Comparison of ENCODE assay signal across 8 mouse cellular contexts in the genomic region with DNA sequence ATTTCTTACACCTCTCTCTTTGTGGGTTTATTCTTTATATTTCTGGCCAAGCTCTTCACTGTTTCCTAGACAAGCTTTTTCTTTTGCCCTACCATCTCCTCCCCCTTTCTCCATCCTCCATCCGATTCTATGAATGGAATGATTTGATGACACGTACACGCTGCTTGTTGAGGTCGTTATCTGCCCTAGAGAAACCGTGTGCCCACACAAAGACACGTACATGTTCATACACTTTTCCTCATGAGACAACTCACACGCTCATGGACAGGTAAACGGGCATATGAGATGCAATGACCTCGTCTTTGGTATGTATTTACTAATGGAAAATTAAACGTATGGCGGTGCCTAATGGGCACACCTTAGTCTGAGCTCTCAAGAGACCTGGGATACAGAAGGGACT. TPM values are rescaled to one million over a fixed set of nuclear protein-coding genes. Genes with fewer than 3 reads are reported as not detected.
DNase-seq lines count a peak whose midpoint lies in the region; ATAC-seq and TF ChIP-seq lines count a peak whose summit lies in the region.

No protein-coding gene starts in this region.

- H3K4me3 ChIP-seq in heart, embryonic 10.5 days, result peak overlapping the region; percentile 75
- H3K4me3 ChIP-seq in C2C12 (ENCODE audit: insufficient read depth, poor library complexity, severe bottlenecking), result peak overlapping the region; percentile 59
- peak overlapping the region; percentile 72 for H3K4me3 ChIP-seq in forebrain, embryonic 13.5 days
- H3K4me3 ChIP-seq in liver, embryonic 15.5 days (replicated peaks), result peak overlapping the region; percentile 82

- TF ChIP-seq CTCF in C2C12 (IDR thresholded peaks at IDR 0.05; ENCODE audit: control insufficient read depth, insufficient read depth, insufficient read length), result no peak

- peak overlapping the region; percentile 97 for H3K27ac ChIP-seq in heart, embryonic 10.5 days
- H3K27ac ChIP-seq in forebrain, embryonic 13.5 days, result peak overlapping the region; percentile 63
- H3K27ac ChIP-seq in liver, embryonic 15.5 days (replicated peaks), result no peak overlapping the region

- H3K79me2 ChIP-seq in C2C12 (ENCODE audit: control insufficient read depth, insufficient read depth), result no peaks in the 10 kb centered on the region

- no peaks in the 10 kb centered on the region for H3K9me3 ChIP-seq in heart, embryonic 10.5 days
- H3K9me3 ChIP-seq in forebrain, embryonic 13.5 days (replicated peaks), result no peaks in the 10 kb centered on the region
- no peaks in the 10 kb centered on the region for H3K9me3 ChIP-seq in liver, embryonic 15.5 days (replicated peaks)

- no peaks in the 10 kb centered on the region for H3K79me3 ChIP-seq in C2C12 (ENCODE audit: low read depth)

- peak overlapping the region; percentile 25 for H3ac ChIP-seq in C2C12 (ENCODE audit: control insufficient read depth, insufficient read length, low read depth)

- peak; percentile 60 for ATAC-seq in forebrain, embryonic 13.5 days
- no peak for ATAC-seq in liver, embryonic 15.5 days (ENCODE audit: insufficient read depth)

- WGBS in heart, embryonic 10.5 days, result 74% methylated on average over 11 of the region's 11 CpGs
- WGBS in forebrain, embryonic 13.5 days, result 69% methylated on average over 11 of the region's 11 CpGs
- 63% methylated on average over 11 of the region's 11 CpGs for WGBS in liver, embryonic 15.5 days (ENCODE audit: insufficient replicate concordance)

- H3K27me3 ChIP-seq in heart, embryonic 10.5 days (ENCODE audit: insufficient read depth, poor library complexity, severe bottlenecking), result no peaks in the 10 kb centered on the region
- no peaks in the 10 kb centered on the region for H3K27me3 ChIP-seq in C2C12 (ENCODE audit: control insufficient read depth, insufficient read depth, insufficient read length)
- no peaks in the 10 kb centered on the region for H3K27me3 ChIP-seq in forebrain, embryonic 13.5 days
- H3K27me3 ChIP-seq in liver, embryonic 15.5 days, result no peaks in the 10 kb centered on the region

- H3K9ac ChIP-seq in forebrain, embryonic 13.5 days, result peak overlapping the region; percentile 87
- peak overlapping the region; percentile 74; the same call in 1 of the 2 replicates for H3K9ac ChIP-seq in liver, embryonic 15.5 days

- peak overlapping the region; percentile 63 for H3K4me2 ChIP-seq in forebrain, embryonic 13.5 days
- H3K4me2 ChIP-seq in liver, embryonic 15.5 days, result peak overlapping the region; percentile 75

- H3K4me1 ChIP-seq in heart, embryonic 10.5 days, result peaks cover 9% of the 10 kb centered on the region; the same call in 1 of the 2 replicates
- H3K4me1 ChIP-seq in forebrain, embryonic 13.5 days, result peaks cover 10% of the 10 kb centered on the region
- H3K4me1 ChIP-seq in liver, embryonic 15.5 days (replicated peaks), result peaks cover 13% of the 10 kb centered on the region

- no peak for DNase-seq in heart, embryonic 10.5 days (ENCODE audit: low spot score)
- DNase-seq in heart, adult 18-20 months, result no peak
- DNase-seq in gastrocnemius, postnatal 10 days, result no peak
- no peak for DNase-seq in spleen, postnatal 10 days (ENCODE audit: low spot score in 2 of 2)
- no peak for DNase-seq in urinary bladder, adult 2 months (ENCODE audit: low spot score)

- H3K36me3 ChIP-seq in heart, embryonic 10.5 days, result peaks cover 13% of the 10 kb centered on the region
- no peaks in the 10 kb centered on the region for H3K36me3 ChIP-seq in C2C12 (ENCODE audit: control insufficient read depth, insufficient read depth)
- H3K36me3 ChIP-seq in forebrain, embryonic 13.5 days (ENCODE audit: poor library complexity, severe bottlenecking), result peaks cover 7% of the 10 kb centered on the region; the same call in 1 of the 2 replicates
- H3K36me3 ChIP-seq in liver, embryonic 15.5 days (replicated peaks), result 0 out of 2 replicates have a peak, but pooled peaks cover 5% of the 10 kb centered on the region

TF ChIP-seq in C2C12, 6 proteins besides CTCF, POLR2A, EP300 and RAD21:
- TF ChIP-seq CEBPB (IDR thresholded peaks at IDR 0.05; ENCODE audit: low read depth) (no peak), FOSL1 (IDR thresholded peaks at IDR 0.05; ENCODE audit: insufficient read depth, low read length, poor library complexity, severe bottlenecking) (no peak), MYOD1 (IDR thresholded peaks at IDR 0.05; ENCODE audit: control insufficient read depth, insufficient read length, low read depth) (no peak), MAX (IDR thresholded peaks at IDR 0.05) (no peak), MYOG (IDR thresholded peaks at IDR 0.05; ENCODE audit: control insufficient read depth, extremely low read depth, insufficient read length) (no peak), USF1 (IDR thresholded peaks at IDR 0.05; ENCODE audit: low read depth) (no peak)

RNA-seq across cellular contexts. Expression of a gene that starts 0.7 kb away (rescaled TPM):
- 13.7 and 17.0 TPM in 2 replicates for polyA plus RNA-seq in heart, embryonic 10.5 days (2016; fragmentation: Nextera tagmentation; extraction: Ambion mirVana)
- 1 to 10 TPM; 7.5 to 8.8 TPM for total RNA-seq in heart, adult 18-20 months (2021)
- polyA plus RNA-seq in C2C12 (2012; fragmentation: generic; extraction: Trizol), result 4.0 TPM
- polyA plus RNA-seq in forebrain, embryonic 13.5 days (2015; fragmentation: Nextera tagmentation; extraction: Ambion mirVana), result 14.3 and 16.5 TPM in 2 replicates
- 4.0 and 4.9 TPM in 2 replicates for polyA plus RNA-seq in liver, embryonic 15.5 days (2015; fragmentation: Nextera tagmentation; extraction: Ambion mirVana)
- total RNA-seq in gastrocnemius, postnatal 10 days (2021), result 10 to 100 TPM; 14.6 to 16.9 TPM
- polyA plus RNA-seq in urinary bladder, adult 2 months (2012; rRNA removed), result 11.8 and 12.8 TPM in 2 replicates

RNA-seq across cellular contexts. Expression of a gene that starts 16.9 kb away (rescaled TPM):
- 46.2 and 55.0 TPM in 2 replicates for polyA plus RNA-seq in heart, embryonic 10.5 days (2016; fragmentation: Nextera tagmentation; extraction: Ambion mirVana)
- 10 to 100 TPM; 90.6 to 94.2 TPM for total RNA-seq in heart, adult 18-20 months (2021)
- polyA plus RNA-seq in C2C12 (2012; fragmentation: generic; extraction: Trizol), result 0.74 TPM
- 16.6 and 18.0 TPM in 2 replicates for polyA plus RNA-seq in forebrain, embryonic 13.5 days (2015; fragmentation: Nextera tagmentation; extraction: Ambion mirVana)
- 17.1 and 19.0 TPM in 2 replicates for polyA plus RNA-seq in liver, embryonic 15.5 days (2015; fragmentation: Nextera tagmentation; extraction: Ambion mirVana)
- 10 to 100 TPM; 66.4 to 71.2 TPM for total RNA-seq in gastrocnemius, postnatal 10 days (2021)
- 21.9 and 25.0 TPM in 2 replicates for polyA plus RNA-seq in urinary bladder, adult 2 months (2012; rRNA removed)

RNA-seq across cellular contexts. Expression of a gene that starts 17.4 kb away (rescaled TPM):
- 0.40 and 1.2 TPM in 2 replicates for polyA plus RNA-seq in heart, embryonic 10.5 days (2016; fragmentation: Nextera tagmentation; extraction: Ambion mirVana)
- not detected for total RNA-seq in heart, adult 18-20 months (2021)
- not detected for polyA plus RNA-seq in C2C12 (2012; fragmentation: generic; extraction: Trizol)
- not detected in 2 replicates for polyA plus RNA-seq in forebrain, embryonic 13.5 days (2015; fragmentation: Nextera tagmentation; extraction: Ambion mirVana)
- polyA plus RNA-seq in liver, embryonic 15.5 days (2015; fragmentation: Nextera tagmentation; extraction: Ambion mirVana), result 1.8 TPM in 2 replicates
- not detected for total RNA-seq in gastrocnemius, postnatal 10 days (2021)
- polyA plus RNA-seq in urinary bladder, adult 2 months (2012; rRNA removed), result not detected in 2 replicates

Comparison
In these comparisons a context has a peak if more than half of its experiments do, and no peak if none do; other contexts are left out.
1. RNA of a gene that starts 16.9 kb away (polyA plus RNA-seq): 46.2 to 55.0 TPM in heart, embryonic 10.5 days, 21.9 to 25.0 TPM in urinary bladder, adult 2 months, 16.6 to 18.0 TPM in forebrain, embryonic 13.5 days and 17.1 to 19.0 TPM in liver, embryonic 15.5 days; 0.74 TPM in C2C12 (single experiment); every median in the first group is over 10 times any median in the second.
2. Peak in every context shown above with its lines, with median percentiles within 50 percentile points of each other: H3K4me3 ChIP-seq.